Mouse (Mus musculus) adipocyte (in vitro differentiated cells): ENCODE results near the gene Sult1b1.
"Not testable (repeated sequence)": the region's sequence is repeated elsewhere in the genome, so short reads cannot be mapped to it uniquely, and the experiment has no call there.

Source experiments
- DNase-seq: peaks from one replicate; pipeline ENCODE4 v3.0.0-alpha.2; 2016; ENCODE audit warnings: low spot score

The Sult1b1 gene

GRCm38 (mm10) chr5:87538111-87538510, at the start of gene Sult1b1:
Gene Sult1b1 (minus strand): TSS chr5:87538195.
- no peak for DNase-seq

GRCm38 (mm10) chr5:87580389-87580788, 42.4 kb upstream of the Sult1b1 start:
- no peak for DNase-seq

- no peak for DNase-seq
Measured at GRCm38 (mm10) chr5:87574174-87574573, 36.2 kb upstream of the Sult1b1 start.

- no peak for DNase-seq
Measured at GRCm38 (mm10) chr5:87573490-87573889, 35.5 kb upstream of the Sult1b1 start.

- no peak for DNase-seq
Measured at GRCm38 (mm10) chr5:87572781-87573180, 34.8 kb upstream of the Sult1b1 start.

GRCm38 (mm10) chr5:87568845-87569244, 30.9 kb upstream of the Sult1b1 start, which contains the start of gene Sult1d1:
Gene Sult1d1 (minus strand): TSS chr5:87569027.
- DNase-seq = no peak

- no peak for DNase-seq
Measured at GRCm38 (mm10) chr5:87567306-87567705, 29.3 kb upstream of the Sult1b1 start.

GRCm38 (mm10) chr5:87562966-87563365, 25.0 kb upstream of the Sult1b1 start:
- DNase-seq = no peak

GRCm38 (mm10) chr5:87562526-87562925, 24.5 kb upstream of the Sult1b1 start:
- no peak for DNase-seq

- DNase-seq = no peak
Measured at GRCm38 (mm10) chr5:87560145-87560544, 22.1 kb upstream of the Sult1b1 start.

GRCm38 (mm10) chr5:87550935-87551334, 12.9 kb upstream of the Sult1b1 start:
- DNase-seq = no peak

- no peak for DNase-seq
Measured at GRCm38 (mm10) chr5:87535994-87536644, 1.9 kb downstream of the Sult1b1 start.

- no peak for DNase-seq
Measured at GRCm38 (mm10) chr5:87532288-87532687, 5.7 kb downstream of the Sult1b1 start.

- DNase-seq = not testable (repeated sequence)
Measured at GRCm38 (mm10) chr5:87523561-87523960, 14.4 kb downstream of the Sult1b1 start.

GRCm38 (mm10) chr5:87505776-87506458, 32.1 kb downstream of the Sult1b1 start:
- no peak for DNase-seq

- no peak for DNase-seq
Measured at GRCm38 (mm10) chr5:87502687-87503086, 35.3 kb downstream of the Sult1b1 start.

GRCm38 (mm10) chr5:87499341-87499740, 38.7 kb downstream of the Sult1b1 start:
- DNase-seq = no peak

GRCm38 (mm10) chr5:87498936-87499335, 39.1 kb downstream of the Sult1b1 start:
- no peak for DNase-seq

- no peak for DNase-seq
Measured at GRCm38 (mm10) chr5:87490771-87491170, 47.2 kb downstream of the Sult1b1 start, which contains the start of gene Ugt2a1. Gene Ugt2a1 (minus strand): TSS chr5:87490871.

- not testable (repeated sequence) for DNase-seq
Measured at GRCm38 (mm10) chr5:87486706-87487105, 51.3 kb downstream of the Sult1b1 start, which contains the start of gene Gm43638. Gene Gm43638 (minus strand): TSS chr5:87486806.

GRCm38 (mm10) chr5:87482160-87482559, 55.8 kb downstream of the Sult1b1 start, which contains the start of gene Ugt2a2:
Gene Ugt2a2 (minus strand): TSS chr5:87482260.
- no peak for DNase-seq
